Mouse (Mus musculus) bone marrow macrophage, adult 2 months (primary cell): ENCODE measurements around the gene Slco3a1.

Source experiments
- CTCF ChIP-seq: IDR thresholded peaks from 2 replicates; pipeline ENCODE4 v1.5.1; 2012; ENCODE audit warnings: low read depth, mild to moderate bottlenecking, low read length, moderate library complexity
- POLR2A ChIP-seq: IDR thresholded peaks from 2 replicates; pipeline ENCODE4 v1.6.1; 2012; ENCODE audit warnings: mild to moderate bottlenecking, low read depth, low read length, borderline replicate concordance

- no peak for TF ChIP-seq POLR2A
- no peak for TF ChIP-seq CTCF
These were observed 192.9 kb downstream of the Slco3a1 start for GRCm38 (mm10) chr7:74361677-74362076.
